Mouse (Mus musculus): Measurements from ENCODE around the gene 2410002F23Rik. TPM values are rescaled to one million over a fixed set of nuclear protein-coding genes. Genes with fewer than 3 reads are reported as not detected.
"Not testable (repeated sequence)": the region's sequence is repeated elsewhere in the genome, so short reads cannot be mapped to it uniquely, and the experiment has no call there.

Gene 2410002F23Rik
- 197 and 209 TPM in 2 replicates for polyA plus RNA-seq (2016; fragmentation: Nextera tagmentation; extraction: Ambion mirVana)

GRCm38 (mm10) chr7:44246055-44246983, at the start of gene 2410002F23Rik, which contains the start of gene 1700028J19Rik:
2410002F23Rik (plus strand) TSS chr7:44246722.
1700028J19Rik (minus strand) TSS chr7:44246695.
- Histone ChIP-seq H3K27ac (peak within 1 kb of the TSS; percentile 98), H3K4me3 (peak within 1 kb of the TSS; percentile 92), H3K9me3 (no peaks in the 10 kb centered on the region), H3K27me3 (ENCODE audit: poor library complexity, severe bottlenecking) (no peaks in the 10 kb centered on the region), H3K4me1 (peaks cover 24% of the 10 kb centered on the region), H3K36me3 (replicated peaks) (peaks cover 36% of the 10 kb centered on the region)
- WGBS, result under 1% methylated on average over 62 of the region's 62 CpGs
- DNase-seq (ENCODE audit: extremely low spot score, low spot score), result peak; percentile 89

GRCm38 (mm10) chr7:44197891-44198290, 48.6 kb upstream of the 2410002F23Rik start, which contains the start of gene Klk1b3:
Klk1b3 (plus strand) TSS chr7:44198191.
- Histone ChIP-seq H3K4me3 (no peak within 1 kb of the TSS), H3K9me3 (no peaks in the 10 kb centered on the region), H3K36me3 (replicated peaks) (no peaks in the 10 kb centered on the region), H3K27ac (no peak within 1 kb of the TSS), H3K27me3 (ENCODE audit: poor library complexity, severe bottlenecking) (no peaks in the 10 kb centered on the region), H3K4me1 (no peaks in the 10 kb centered on the region)
- WGBS, result 77% methylated on average over 3 of the region's 3 CpGs
- no peak for DNase-seq (ENCODE audit: extremely low spot score, low spot score)

GRCm38 (mm10) chr7:44207135-44207534, 39.4 kb upstream of the 2410002F23Rik start, which contains the start of gene Klk1b4:
Klk1b4 (plus strand) TSS chr7:44207435.
- H3K9me3 ChIP-seq; H3K27me3 ChIP-seq (ENCODE audit: poor library complexity, severe bottlenecking); DNase-seq (ENCODE audit: extremely low spot score, low spot score); H3K27ac ChIP-seq; H3K4me1 ChIP-seq; H3K4me3 ChIP-seq; H3K36me3 ChIP-seq (replicated peaks): not testable (repeated sequence)
- WGBS, result 73% methylated on average over 3 of the region's 3 CpGs

- Histone ChIP-seq H3K27me3 (ENCODE audit: poor library complexity, severe bottlenecking) (no peaks in the 10 kb centered on the region), H3K4me3 (no peak overlapping the region), H3K27ac (no peak overlapping the region), H3K9me3 (no peaks in the 10 kb centered on the region), H3K36me3 (replicated peaks) (no peaks in the 10 kb centered on the region), H3K4me1 (no peaks in the 10 kb centered on the region)
- DNase-seq (ENCODE audit: extremely low spot score, low spot score), result no peak
- WGBS, result 81% methylated on average over 3 of the region's 3 CpGs
These were observed 38.2 kb upstream of the 2410002F23Rik start for GRCm38 (mm10) chr7:44208307-44208706.

- Histone ChIP-seq H3K27me3 (ENCODE audit: poor library complexity, severe bottlenecking) (no peaks in the 10 kb centered on the region), H3K36me3 (replicated peaks) (no peaks in the 10 kb centered on the region), H3K4me1 (no peaks in the 10 kb centered on the region), H3K4me3 (no peak within 1 kb of the TSS), H3K27ac (no peak within 1 kb of the TSS), H3K9me3 (no peaks in the 10 kb centered on the region)
- 81% methylated on average over 1 of the region's 1 CpGs for WGBS
- no peak for DNase-seq (ENCODE audit: extremely low spot score, low spot score)
These were observed 30.9 kb upstream of the 2410002F23Rik start, which contains the start of gene Klk1b5 for GRCm38 (mm10) chr7:44215645-44216044. Klk1b5 (plus strand) TSS chr7:44215945.

GRCm38 (mm10) chr7:44221601-44222000, 24.9 kb upstream of the 2410002F23Rik start:
- not testable (repeated sequence) for H3K4me3 ChIP-seq; H3K27me3 ChIP-seq (ENCODE audit: poor library complexity, severe bottlenecking); H3K36me3 ChIP-seq (replicated peaks); H3K27ac ChIP-seq; DNase-seq (ENCODE audit: extremely low spot score, low spot score); H3K9me3 ChIP-seq; H3K4me1 ChIP-seq
- WGBS, result 80% methylated on average over 10 of the region's 10 CpGs

DNA sequence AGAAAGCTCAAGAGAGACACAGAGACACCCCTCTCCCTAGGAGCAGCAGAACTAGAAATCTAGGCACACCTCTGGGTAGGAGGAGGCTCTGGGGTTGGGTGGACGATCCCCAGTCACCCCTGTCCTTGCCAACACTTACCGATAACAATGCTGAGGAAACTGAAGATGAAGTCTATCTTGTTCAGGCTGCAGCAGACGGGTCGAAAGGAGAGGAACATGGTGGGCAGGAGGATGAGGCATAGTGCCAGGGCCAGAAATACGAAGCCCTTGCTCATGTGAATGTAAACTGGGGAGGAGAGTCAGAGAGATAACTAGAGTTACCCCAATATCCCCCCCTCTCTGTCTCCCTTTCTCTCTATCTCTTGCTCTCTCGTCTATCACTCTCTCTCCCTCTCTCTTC, 24.2 kb upstream of the 2410002F23Rik start:
- H3K9me3 ChIP-seq; H3K4me3 ChIP-seq; H3K36me3 ChIP-seq (replicated peaks); H3K27me3 ChIP-seq (ENCODE audit: poor library complexity, severe bottlenecking); DNase-seq (ENCODE audit: extremely low spot score, low spot score); H3K27ac ChIP-seq; H3K4me1 ChIP-seq: not testable (repeated sequence)
- WGBS, result 83% methylated on average over 6 of the region's 6 CpGs

DNA sequence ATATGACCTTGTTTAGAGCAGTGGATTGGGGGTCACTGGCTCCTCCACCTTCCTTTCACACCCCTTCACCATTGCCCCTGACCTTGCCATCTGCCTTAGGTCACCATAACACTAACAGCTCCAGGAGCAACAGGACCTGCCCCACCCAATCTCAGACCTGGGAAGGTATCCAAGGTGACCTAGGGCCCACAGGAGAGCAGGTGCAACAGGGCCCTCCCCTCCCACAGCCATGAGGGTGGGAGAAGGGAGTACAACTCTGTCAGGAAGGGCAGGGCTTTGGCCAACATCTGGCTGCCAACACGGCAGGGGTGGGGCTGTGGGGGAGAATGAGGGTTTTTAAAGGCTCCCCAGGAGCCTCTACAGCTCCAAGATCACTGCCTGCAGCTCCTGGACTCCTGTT, 21.4 kb upstream of the 2410002F23Rik start, which contains the start of gene Klk1:
Klk1 (plus strand) TSS at position 285 of the 400 bp plus-strand sequence.
- H3K9me3 ChIP-seq, result no peaks in the 10 kb centered on the region
- H3K4me3 ChIP-seq, result no peak within 1 kb of the TSS
- H3K36me3 ChIP-seq (replicated peaks), result no peaks in the 10 kb centered on the region
- 42% methylated on average over 1 of the region's 1 CpGs for whole genome bisulfite sequencing
- no peaks in the 10 kb centered on the region for H3K27me3 ChIP-seq (ENCODE audit: poor library complexity, severe bottlenecking)
- no peaks in the 10 kb centered on the region for H3K4me1 ChIP-seq
- no peak within 1 kb of the TSS for H3K27ac ChIP-seq
- no peak for DNase-seq (ENCODE audit: extremely low spot score, low spot score)

- no peak within 1 kb of the TSS for H3K4me3 ChIP-seq
- no peak within 1 kb of the TSS for H3K27ac ChIP-seq
- H3K4me1 ChIP-seq, result no peaks in the 10 kb centered on the region
- WGBS, result 84% methylated on average over 3 of the region's 3 CpGs
- no peak for DNase-seq (ENCODE audit: extremely low spot score, low spot score)
- H3K9me3 ChIP-seq, result no peaks in the 10 kb centered on the region
- no peaks in the 10 kb centered on the region for H3K36me3 ChIP-seq (replicated peaks)
- no peaks in the 10 kb centered on the region for H3K27me3 ChIP-seq (ENCODE audit: poor library complexity, severe bottlenecking)
These were observed 10.6 kb upstream of the 2410002F23Rik start, which contains the start of gene Gm36864 for GRCm38 (mm10) chr7:44235909-44236308. Gm36864 (plus strand) TSS chr7:44236177.

GRCm38 (mm10) chr7:44239913-44240312, 6.6 kb upstream of the 2410002F23Rik start:
- Histone ChIP-seq H3K27me3 (ENCODE audit: poor library complexity, severe bottlenecking) (no peaks in the 10 kb centered on the region), H3K4me1 (no peaks in the 10 kb centered on the region), H3K9me3 (no peaks in the 10 kb centered on the region), H3K36me3 (replicated peaks) (no peaks in the 10 kb centered on the region), H3K27ac (no peak overlapping the region), H3K4me3 (no peak overlapping the region)
- 65% methylated on average over 2 of the region's 2 CpGs for WGBS
- DNase-seq (ENCODE audit: extremely low spot score, low spot score), result no peak

GRCm38 (mm10) chr7:44240712-44241111, 5.8 kb upstream of the 2410002F23Rik start:
- DNase-seq (ENCODE audit: extremely low spot score, low spot score), result no peak
- Histone ChIP-seq H3K4me3 (no peak overlapping the region), H3K4me1 (peaks cover 7% of the 10 kb centered on the region), H3K9me3 (no peaks in the 10 kb centered on the region), H3K36me3 (replicated peaks) (no peaks in the 10 kb centered on the region), H3K27me3 (ENCODE audit: poor library complexity, severe bottlenecking) (no peaks in the 10 kb centered on the region), H3K27ac (no peak overlapping the region)
- 67% methylated on average over 1 of the region's 1 CpGs for WGBS

- peaks cover 7% of the 10 kb centered on the region for H3K4me1 ChIP-seq
- H3K27ac ChIP-seq, result no peak overlapping the region
- 69% methylated on average over 2 of the region's 2 CpGs for WGBS
- no peak overlapping the region for H3K4me3 ChIP-seq
- H3K36me3 ChIP-seq (replicated peaks), result no peaks in the 10 kb centered on the region
- H3K27me3 ChIP-seq (ENCODE audit: poor library complexity, severe bottlenecking), result no peaks in the 10 kb centered on the region
- no peaks in the 10 kb centered on the region for H3K9me3 ChIP-seq
- DNase-seq (ENCODE audit: extremely low spot score, low spot score), result no peak
These were observed 5.4 kb upstream of the 2410002F23Rik start for GRCm38 (mm10) chr7:44241163-44241562.

DNA sequence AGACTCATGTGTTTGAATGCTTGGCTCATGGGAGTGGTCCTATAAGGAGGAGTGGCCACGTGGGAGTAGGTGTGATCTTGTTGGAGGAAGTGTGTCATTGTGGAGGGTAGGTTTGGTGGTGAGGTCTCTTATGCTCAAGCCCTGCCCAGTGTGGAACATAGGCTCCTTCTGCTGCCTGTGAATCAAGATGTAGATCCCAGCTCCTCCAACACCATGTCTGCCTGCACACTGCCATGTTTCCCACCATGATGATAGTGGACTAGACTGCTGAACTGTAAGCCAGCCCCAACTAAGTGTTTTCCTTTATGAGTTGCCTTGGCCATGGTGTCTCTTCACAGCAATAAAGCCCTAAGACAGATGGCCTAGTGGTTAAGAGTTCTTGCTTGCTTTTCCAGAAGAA, 2.4 kb upstream of the 2410002F23Rik start:
- Histone ChIP-seq H3K36me3 (replicated peaks) (peaks cover 14% of the 10 kb centered on the region), H3K27ac (no peak overlapping the region), H3K4me1 (peaks cover 22% of the 10 kb centered on the region), H3K9me3 (no peaks in the 10 kb centered on the region), H3K4me3 (no peak overlapping the region), H3K27me3 (ENCODE audit: poor library complexity, severe bottlenecking) (no peaks in the 10 kb centered on the region)
- WGBS, result 50% methylated on average over 1 of the region's 1 CpGs
- no peak for DNase-seq (ENCODE audit: extremely low spot score, low spot score)
